Mouse (Mus musculus): Measurements from ENCODE around the gene Psme3.
A peak's percentile ranks its signal among the peaks of the same experiment; 100 is the strongest.

Gene Psme3

DNA sequence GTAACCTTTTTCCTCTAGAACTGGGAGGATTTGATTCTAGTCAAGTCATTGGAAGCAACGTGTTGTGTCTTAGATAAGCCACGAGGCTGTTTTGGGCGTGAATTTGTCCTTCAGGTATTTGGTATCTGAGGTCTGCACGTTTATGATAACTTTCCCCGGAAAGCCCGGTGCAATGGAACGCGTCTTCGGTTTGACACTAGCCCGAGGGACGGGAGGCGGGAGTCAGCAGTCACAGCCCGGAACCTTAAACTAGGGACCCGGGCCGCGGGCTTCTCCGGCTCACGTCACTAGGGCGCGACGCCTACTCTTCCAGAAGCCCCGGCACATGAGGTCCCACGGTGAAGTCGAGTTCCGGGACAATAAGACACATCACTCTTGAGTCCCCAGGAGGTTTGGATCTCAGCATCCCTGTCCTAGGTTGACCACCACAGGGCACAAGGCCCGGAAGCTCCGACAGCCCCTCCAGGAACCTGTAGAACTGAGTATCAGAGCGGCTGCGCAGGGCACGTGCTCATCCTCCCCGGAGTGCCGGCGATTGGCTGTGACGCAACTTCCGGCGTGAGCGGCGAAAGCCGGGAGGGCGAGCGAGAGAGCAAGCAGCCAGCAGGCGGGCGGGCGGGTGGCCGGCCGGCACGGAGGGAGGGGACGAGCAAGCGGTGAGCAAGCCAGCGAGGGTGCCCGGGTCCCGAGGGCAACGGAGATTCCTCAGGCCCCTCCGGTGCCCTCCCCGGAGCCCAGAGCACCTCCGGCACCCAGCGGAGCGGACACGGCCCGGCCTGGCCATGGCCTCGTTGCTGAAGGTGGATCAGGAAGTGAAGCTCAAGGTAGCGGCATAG lies at the start of gene Psme3:
Gene Psme3, plus strand, starts transcription at position 549 of the 836 bp plus-strand sequence.
- DNase-seq = peak; percentile 92

DNA sequence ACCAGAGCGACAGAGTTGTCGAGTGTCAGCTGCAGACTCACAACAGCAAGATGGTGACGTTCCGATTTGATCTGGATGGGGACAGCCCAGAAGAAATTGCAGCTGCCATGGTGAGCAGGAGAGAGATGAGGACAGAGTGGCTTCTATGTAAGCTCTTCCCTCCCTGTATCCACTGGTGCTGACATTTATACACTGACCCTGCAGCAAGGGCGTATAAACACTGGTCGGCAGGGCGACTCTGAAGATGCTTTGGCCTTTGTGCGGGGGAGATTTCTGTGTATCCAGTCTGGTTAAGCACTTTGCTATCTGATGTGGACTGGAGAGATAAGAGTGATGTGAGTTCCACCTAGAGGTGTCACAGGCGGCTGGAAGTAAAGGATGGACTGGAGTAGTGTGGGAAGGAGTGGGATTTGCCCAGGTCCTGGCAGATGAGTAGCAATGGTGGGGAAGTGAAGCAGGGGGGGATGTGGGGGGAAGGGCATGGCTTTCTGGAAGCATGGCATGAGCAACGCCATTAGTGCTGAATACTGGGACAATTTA lies 46.4 kb upstream of the Psme3 start:
- DNase-seq = no peak

DNA sequence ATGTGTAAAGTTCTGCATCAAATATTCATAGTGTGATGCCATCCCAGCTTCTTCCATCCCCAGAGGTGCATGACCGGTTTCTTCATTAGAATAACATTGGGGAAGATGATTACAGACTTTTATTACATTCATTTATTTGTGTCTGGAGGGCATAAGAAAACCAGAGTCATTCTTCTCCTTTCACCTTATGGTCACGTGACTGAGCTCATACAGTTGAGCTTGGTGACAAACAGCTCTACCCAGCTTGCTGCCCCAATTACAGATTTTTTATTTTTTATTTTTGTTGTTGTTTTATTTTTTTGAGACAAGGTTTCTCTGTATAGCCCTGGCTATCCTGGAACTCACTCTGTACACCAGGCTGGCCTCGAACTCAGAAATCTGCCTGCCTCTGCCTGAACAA lies 43.6 kb upstream of the Psme3 start:
- no peak for DNase-seq

- DNase-seq = no peak
Observed at GRCm38 (mm10) chr11:101275309-101275708, 40.7 kb upstream of the Psme3 start.

GRCm38 (mm10) chr11:101276319-101277070 lies 39.5 kb upstream of the Psme3 start:
- DNase-seq = no peak

GRCm38 (mm10) chr11:101277381-101278222 lies 38.4 kb upstream of the Psme3 start:
- no peak for DNase-seq

DNA sequence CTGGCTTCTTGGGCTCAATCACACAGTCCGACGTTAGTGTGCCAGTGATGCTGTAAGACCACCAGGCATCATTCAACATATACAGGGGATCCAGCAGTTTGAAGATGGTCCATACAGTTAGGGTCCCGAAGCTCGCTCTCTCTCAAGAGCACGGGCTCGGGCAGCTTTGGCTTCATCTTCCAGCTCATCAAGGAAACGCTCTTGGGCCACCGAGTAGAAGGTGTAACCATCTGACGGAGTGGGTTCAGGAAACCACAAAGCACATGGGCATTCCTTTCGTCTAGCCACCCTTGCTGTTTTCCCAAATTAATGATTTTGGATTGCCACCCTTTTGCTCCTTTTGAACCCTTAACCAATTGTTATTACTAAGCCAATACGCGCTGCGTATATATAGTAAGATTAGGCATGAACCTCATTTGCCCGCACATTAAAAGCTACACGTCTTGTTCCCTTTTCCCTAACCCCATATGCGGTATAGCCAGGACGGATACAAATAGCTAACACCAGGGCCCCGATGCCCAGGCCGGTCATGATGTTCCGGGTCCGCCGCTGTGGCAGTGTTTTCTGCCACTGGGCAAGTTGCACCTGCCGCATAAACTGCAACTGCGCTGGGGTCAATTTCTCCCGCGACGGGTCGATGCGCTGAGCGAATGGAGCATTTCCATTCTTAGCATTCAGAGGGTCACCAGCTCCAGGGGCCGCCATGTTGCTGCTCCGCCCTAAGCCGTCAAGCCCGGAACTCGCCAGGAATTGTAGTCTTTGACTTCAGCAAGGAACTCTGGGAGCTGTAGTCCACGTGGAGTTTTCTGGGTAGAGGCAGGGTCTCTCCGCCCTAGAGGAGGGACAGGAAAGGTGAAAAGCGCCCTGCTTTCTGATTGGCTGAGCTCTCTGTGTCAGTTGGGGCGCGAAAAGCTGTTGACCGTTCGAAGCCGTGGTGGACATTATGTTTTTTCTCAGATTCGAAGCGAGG lies 37.5 kb upstream of the Psme3 start, which contains the start of the genes Cntd1 and Coa3:
Gene Cntd1, plus strand, starts transcription at position 790 of the 970 bp plus-strand sequence.
Gene Coa3, minus strand, starts transcription at position 892 of the 970 bp plus-strand sequence.
- peak; percentile 90 for DNase-seq

- DNase-seq = peak; percentile 26
Observed at GRCm38 (mm10) chr11:101279193-101279569, 36.8 kb upstream of the Psme3 start.

- no peak for DNase-seq
Observed at GRCm38 (mm10) chr11:101280837-101281236, 35.2 kb upstream of the Psme3 start.

- DNase-seq = no peak
Observed at GRCm38 (mm10) chr11:101282896-101283295, 33.1 kb upstream of the Psme3 start.

GRCm38 (mm10) chr11:101283805-101284204 lies 32.2 kb upstream of the Psme3 start:
- DNase-seq = no peak

GRCm38 (mm10) chr11:101287306-101287705 lies 28.7 kb upstream of the Psme3 start:
- DNase-seq = no peak

DNA sequence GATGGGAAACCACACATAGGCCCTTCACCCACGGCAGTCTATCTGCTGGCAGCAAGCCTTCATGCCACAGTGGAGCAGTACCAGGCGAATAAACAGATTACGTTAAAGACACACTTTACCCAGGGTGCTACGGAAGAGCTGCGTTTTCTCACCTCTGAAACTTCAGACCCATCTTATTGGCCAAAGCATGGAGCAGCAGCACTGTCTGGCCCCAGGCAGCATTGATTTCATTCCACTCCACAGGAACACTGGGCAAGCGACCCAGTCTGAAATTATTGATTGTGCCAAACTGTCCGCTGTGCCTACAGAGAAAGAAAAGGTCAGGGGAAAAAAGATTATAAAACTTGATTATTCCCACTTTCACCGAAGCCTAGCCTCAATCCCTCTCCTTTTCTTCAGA lies 24.8 kb upstream of the Psme3 start:
- DNase-seq = no peak

- DNase-seq = no peak
Observed at GRCm38 (mm10) chr11:101295191-101295590, 20.8 kb upstream of the Psme3 start.

- no peak for DNase-seq
Observed at GRCm38 (mm10) chr11:101300881-101301280, 15.1 kb upstream of the Psme3 start.

- no peak for DNase-seq
Observed at GRCm38 (mm10) chr11:101301299-101302003, 14.6 kb upstream of the Psme3 start.

DNA sequence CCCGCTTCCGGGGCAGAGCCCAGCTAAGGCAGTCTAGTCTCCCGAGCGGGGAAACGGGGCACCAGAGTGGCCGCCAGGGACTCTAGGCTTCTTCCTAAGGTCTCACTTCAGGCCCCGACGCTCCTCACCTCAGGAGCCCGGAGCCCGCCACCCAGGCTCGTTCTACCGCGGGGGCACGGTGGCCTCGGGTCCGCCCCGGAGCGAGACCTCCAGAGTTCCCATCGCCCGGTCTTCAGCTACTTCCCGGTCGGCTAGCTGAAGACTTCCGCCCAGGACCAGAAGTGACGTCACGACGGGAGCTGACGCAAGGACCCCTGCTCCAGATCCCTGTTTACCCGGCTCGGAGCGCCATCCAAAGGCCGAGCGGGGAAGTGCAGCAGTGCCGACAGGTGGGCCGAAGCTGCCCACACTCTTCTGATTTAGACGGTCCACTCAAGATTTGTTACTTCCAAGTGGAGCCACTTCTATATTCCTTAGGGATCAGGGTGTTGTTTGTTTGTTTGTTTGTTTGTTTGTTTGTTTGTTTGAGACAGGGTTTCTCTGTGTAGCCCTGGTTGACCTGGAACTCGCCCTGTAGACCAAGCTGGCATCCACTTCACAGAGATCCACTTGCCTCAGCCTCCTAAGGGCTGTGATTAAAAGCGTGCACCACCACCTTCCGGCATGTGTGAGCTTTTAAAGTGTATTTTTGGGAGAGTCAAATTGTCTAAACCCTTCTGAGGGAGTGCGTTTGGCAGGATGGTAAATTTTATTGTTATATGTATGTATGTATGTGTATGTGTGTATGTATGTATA lies 13.8 kb upstream of the Psme3 start, which contains the start of gene Becn1:
Gene Becn1, minus strand, starts transcription at position 283 of the 795 bp plus-strand sequence.
- DNase-seq = peak; percentile 95

DNA sequence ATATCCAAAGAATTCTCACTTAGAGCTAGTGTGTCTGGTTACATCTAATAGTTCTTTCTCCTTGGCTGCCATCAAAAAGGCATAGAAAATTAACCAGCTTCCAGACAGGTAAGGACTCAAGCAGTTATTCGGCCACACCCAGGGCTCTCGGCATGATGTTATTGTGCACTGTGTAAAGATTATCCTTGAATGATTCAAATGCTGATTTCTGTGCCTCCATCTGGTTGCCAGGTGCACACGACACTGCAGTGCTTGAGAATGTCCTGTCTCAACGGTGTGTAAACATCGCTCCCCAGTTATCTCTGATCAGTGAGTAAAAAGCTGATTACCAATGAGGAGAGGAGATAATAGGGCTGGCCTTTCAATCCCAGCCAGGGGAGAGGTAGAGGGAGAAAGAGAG lies 8.3 kb upstream of the Psme3 start:
- DNase-seq = no peak

- no peak for DNase-seq
Observed at GRCm38 (mm10) chr11:101311083-101311482, 4.9 kb upstream of the Psme3 start.

GRCm38 (mm10) chr11:101312150-101312549 lies 3.9 kb upstream of the Psme3 start:
- no peak for DNase-seq
